Mouse (Mus musculus) intestine, embryonic 15.5 days (tissue): ENCODE measurements at regions not wholly inside any gene's neighbourhood (a gene's known extent, or its start where the extent isn't known, plus 50 kb on each side); places are given as distances from the start of the nearest gene placed in this dataset.
A peak's percentile ranks its signal among the peaks of the same experiment; 100 is the strongest.

Experiments used
- ATAC-seq: fragments of 200-750 bp; cut with Nextera tagmentation; 2 replicates; pipeline ENCODE4 v1.8.0; 2017; ENCODE audit warnings: moderate TSS enrichment, moderate library complexity
- H3K27ac ChIP-seq: fragments of 300-500 bp; sonication (generic); 2 replicates; pipeline ENCODE4 v1.5.1; 2015; ENCODE audit warnings: mild to moderate bottlenecking, inconsistent platforms
- H3K27me3 ChIP-seq: fragments of 300-500 bp; sonication (generic); replicated peaks from 2 replicates; pipeline ENCODE4 v1.6.1; 2015; ENCODE audit warnings: inconsistent platforms
- H3K36me3 ChIP-seq: fragments of 300-500 bp; sonication (generic); 2 replicates; pipeline ENCODE4 v1.6.1; 2015; ENCODE audit warnings: inconsistent platforms
- H3K4me1 ChIP-seq: fragments of 300-500 bp; sonication (generic); replicated peaks from 2 replicates; pipeline ENCODE4 v1.6.1; 2015; ENCODE audit warnings: inconsistent platforms
- H3K4me2 ChIP-seq: fragments of 300-500 bp; sonication (generic); replicated peaks from 2 replicates; pipeline ENCODE4 v1.6.1; 2015; ENCODE audit warnings: mild to moderate bottlenecking, inconsistent platforms
- H3K4me3 ChIP-seq: fragments of 300-500 bp; sonication (generic); replicated peaks from 2 replicates; pipeline ENCODE4 v1.5.1; 2015; ENCODE audit warnings: inconsistent platforms
- H3K9ac ChIP-seq: fragments of 300-500 bp; sonication (generic); 2 replicates; pipeline ENCODE4 v1.6.1; 2015; ENCODE audit warnings: inconsistent platforms
- H3K9me3 ChIP-seq: fragments of 300-500 bp; sonication (generic); 2 replicates; pipeline ENCODE4 v1.6.1; 2016; ENCODE audit warnings: inconsistent platforms
- WGBS: fragments of 180-500 bp; shearing (Covaris S2); methylation state at CpG from one replicate; pipeline ENCODE4 v1.1.7; 2015; 5-methylcytosine and 5-hydroxymethylcytosine counted together

DNA sequence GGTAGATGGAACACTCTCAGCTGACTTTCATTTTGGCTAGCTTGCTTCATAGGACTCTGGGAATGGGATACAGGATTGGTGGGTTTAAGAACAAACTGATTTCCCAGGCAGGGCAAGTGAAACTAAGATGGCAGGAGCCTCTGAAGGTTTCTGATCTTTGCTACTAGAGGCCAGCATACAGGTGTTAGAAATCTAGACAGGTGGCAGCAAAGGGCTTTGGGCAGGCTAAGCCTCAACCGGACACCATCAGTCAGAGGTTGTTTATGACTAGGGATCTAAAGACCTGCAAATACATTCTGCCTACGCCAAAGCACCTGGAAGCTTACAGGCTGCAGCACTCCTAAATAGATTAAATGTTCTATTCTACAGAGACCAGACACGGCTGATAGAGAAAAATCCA is 2233.4 kb downstream of the 4930444P10Rik start:
- H3K36me3 ChIP-seq = no peaks in the 10 kb centered on the region
- H3K4me2 ChIP-seq = no peak overlapping the region
- WGBS = 28% methylated on average over 3 of the region's 3 CpGs
- no peaks in the 10 kb centered on the region for H3K27me3 ChIP-seq
- H3K4me3 ChIP-seq = no peak overlapping the region
- H3K9me3 ChIP-seq = no peaks in the 10 kb centered on the region
- H3K9ac ChIP-seq = no peak overlapping the region
- no peak overlapping the region for H3K27ac ChIP-seq
- no peak for ATAC-seq
- no peaks in the 10 kb centered on the region for H3K4me1 ChIP-seq

DNA sequence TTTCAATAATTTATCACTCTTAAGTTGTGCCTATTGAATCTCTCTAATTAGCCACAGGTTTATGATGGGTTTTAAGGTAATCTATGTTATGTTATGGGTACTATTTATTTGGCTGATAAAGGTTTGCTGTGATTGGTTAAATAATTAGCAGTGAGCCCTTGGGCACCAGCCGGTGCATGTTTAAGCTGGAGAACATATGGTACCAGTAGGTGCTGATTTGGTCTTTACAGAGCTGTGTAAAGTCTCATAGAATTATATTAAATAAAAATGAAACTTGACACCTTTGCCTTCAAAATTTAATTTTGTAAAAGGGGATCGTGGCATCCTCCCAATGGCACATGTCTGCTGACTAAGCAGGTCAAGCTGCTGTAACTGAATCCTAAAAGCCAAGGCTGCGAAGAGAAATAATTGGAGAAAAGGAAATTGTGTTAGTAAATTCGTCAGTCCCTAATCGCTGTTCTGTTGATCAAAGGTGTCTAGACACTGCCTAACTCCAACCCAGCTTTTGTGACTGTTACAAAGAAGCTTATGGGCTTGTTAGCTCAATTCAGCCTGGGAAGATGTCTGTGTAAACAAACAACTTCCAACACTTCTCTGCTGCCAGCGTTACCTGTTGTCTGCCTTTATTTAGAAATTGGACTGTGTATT is 2234.6 kb downstream of the 4930444P10Rik start:
- ATAC-seq = no peak
- no peaks in the 10 kb centered on the region for H3K27me3 ChIP-seq
- no peak overlapping the region for H3K9ac ChIP-seq
- no peak overlapping the region for H3K27ac ChIP-seq
- no peaks in the 10 kb centered on the region for H3K4me1 ChIP-seq
- H3K36me3 ChIP-seq = no peaks in the 10 kb centered on the region
- no peak overlapping the region for H3K4me3 ChIP-seq
- H3K4me2 ChIP-seq = no peak overlapping the region
- WGBS = 58% methylated on average over 6 of the region's 6 CpGs
- H3K9me3 ChIP-seq = no peaks in the 10 kb centered on the region

DNA sequence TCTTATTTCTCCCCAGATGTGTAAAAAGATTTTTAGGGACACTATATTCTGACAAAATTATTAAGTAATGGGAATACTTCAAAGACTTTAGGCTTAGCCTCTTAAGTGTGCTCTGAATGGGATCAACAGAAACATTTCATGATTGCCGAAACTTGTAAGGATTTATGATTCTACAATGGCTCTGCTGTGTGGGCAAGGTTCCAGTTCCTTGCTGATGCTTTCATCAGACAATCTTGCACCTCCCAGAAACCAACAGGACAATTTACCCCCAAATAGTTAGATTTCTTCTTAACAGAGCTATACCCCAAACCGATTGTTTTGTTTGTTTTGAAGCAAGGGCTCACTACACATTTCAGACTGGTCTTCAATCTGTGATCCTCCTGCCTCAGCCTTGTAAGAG is 2236.1 kb downstream of the 4930444P10Rik start:
- Histone ChIP-seq H3K4me2 (no peak overlapping the region), H3K36me3 (no peaks in the 10 kb centered on the region), H3K27me3 (no peaks in the 10 kb centered on the region), H3K4me3 (no peak overlapping the region), H3K9ac (no peak overlapping the region), H3K4me1 (no peaks in the 10 kb centered on the region), H3K9me3 (no peaks in the 10 kb centered on the region), H3K27ac (no peak overlapping the region)
- WGBS = 74% methylated on average over 2 of the region's 2 CpGs
- ATAC-seq = no peak

DNA sequence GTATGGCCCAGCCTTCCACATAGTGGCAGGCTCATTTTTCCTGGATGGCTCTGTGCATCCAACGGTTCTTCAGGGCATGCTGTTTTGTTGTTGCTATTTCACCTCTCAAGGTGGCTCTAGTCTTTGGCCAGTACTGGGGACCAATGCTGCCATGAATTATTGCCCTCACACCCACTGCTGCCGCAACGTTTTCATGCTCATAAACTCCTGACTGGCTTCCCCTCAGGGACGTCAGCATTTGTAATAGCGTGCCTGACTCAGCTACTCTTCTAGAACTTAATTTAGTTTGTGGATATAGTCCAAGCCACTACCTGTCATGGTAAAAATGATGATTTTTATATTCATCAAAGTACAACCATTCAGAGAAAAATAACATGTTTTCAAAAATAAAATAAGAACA is 2242.0 kb downstream of the 4930444P10Rik start:
- 71% methylated on average over 5 of the region's 5 CpGs for WGBS
- Histone ChIP-seq H3K27me3 (no peaks in the 10 kb centered on the region), H3K4me2 (no peak overlapping the region), H3K4me1 (no peaks in the 10 kb centered on the region), H3K9ac (no peak overlapping the region), H3K9me3 (no peaks in the 10 kb centered on the region), H3K27ac (no peak overlapping the region), H3K4me3 (no peak overlapping the region), H3K36me3 (no peaks in the 10 kb centered on the region)
- no peak for ATAC-seq

DNA sequence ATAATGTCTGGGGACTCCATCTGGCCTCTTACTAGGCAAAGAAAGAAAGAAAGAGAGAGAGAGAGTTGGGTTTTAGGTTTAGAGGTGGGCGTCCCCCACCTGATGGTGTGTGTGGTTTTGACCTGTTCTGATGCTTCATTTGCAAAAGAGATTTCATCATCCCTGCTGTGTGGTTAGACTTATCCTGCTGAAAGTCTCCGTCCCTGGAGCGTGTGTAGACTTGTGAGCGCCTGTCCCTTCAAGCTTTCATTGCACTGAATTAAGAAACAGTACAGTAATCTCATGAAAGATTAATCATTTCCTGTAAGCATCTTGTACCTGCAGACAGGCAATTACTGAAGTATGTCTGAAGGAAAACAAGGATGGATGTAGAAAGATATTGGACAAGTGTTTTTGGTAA is 2244.1 kb downstream of the 4930444P10Rik start:
- no peak overlapping the region for H3K4me2 ChIP-seq
- no peaks in the 10 kb centered on the region for H3K9me3 ChIP-seq
- 79% methylated on average over 4 of the region's 4 CpGs for WGBS
- no peaks in the 10 kb centered on the region for H3K27me3 ChIP-seq
- no peak overlapping the region for H3K4me3 ChIP-seq
- H3K27ac ChIP-seq = no peak overlapping the region
- ATAC-seq = no peak
- H3K9ac ChIP-seq = no peak overlapping the region
- no peaks in the 10 kb centered on the region for H3K36me3 ChIP-seq
- no peaks in the 10 kb centered on the region for H3K4me1 ChIP-seq

DNA sequence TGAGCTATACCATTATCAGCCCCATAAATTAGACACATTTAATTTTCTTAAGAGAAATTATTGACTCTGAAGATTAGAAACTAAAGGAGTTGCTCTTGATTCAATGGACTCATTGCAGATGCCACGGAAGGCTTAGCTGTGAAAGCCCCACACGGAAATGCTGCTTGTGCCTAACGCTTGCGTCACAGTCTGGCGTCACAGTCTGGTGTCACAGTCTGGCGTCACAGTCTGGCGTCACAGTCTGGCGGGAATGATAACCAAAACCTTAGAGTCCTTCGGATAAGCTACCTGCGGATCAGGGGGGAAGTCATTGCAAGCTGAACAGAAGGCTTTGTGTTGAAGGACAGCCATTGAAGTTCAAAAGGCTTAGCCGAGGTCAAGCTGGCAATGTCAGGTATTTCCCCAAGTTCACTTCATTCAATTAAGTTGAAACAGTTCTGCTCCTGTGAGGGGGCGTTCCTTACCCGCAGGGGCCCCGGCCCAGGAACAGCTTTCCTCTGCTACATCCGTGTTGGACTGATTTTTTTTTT is 2246.7 kb downstream of the 4930444P10Rik start:
- Histone ChIP-seq H3K27me3 (no peaks in the 10 kb centered on the region), H3K4me3 (no peak overlapping the region), H3K9ac (no peak overlapping the region), H3K4me2 (no peak overlapping the region), H3K4me1 (no peaks in the 10 kb centered on the region), H3K27ac (no peak overlapping the region), H3K9me3 (no peaks in the 10 kb centered on the region), H3K36me3 (no peaks in the 10 kb centered on the region)
- no peak for ATAC-seq
- 73% methylated on average over 15 of the region's 15 CpGs for WGBS

DNA sequence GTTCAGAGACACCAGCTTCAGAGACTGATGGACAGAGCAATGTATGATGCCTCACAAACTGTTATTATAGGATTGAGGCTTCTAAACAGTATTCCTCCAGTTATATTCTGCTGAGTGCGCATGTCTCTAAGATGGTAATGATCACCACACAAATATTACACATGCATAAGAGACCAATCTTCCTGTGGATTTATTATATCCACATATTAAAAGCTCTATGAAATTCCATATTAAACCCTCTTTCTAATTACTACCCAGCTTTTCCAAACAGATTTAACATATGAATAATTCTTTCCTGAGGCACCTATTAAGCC is 2252.9 kb downstream of the 4930444P10Rik start:
- no peaks in the 10 kb centered on the region for H3K27me3 ChIP-seq
- H3K36me3 ChIP-seq = no peaks in the 10 kb centered on the region
- ATAC-seq = no peak
- H3K9ac ChIP-seq = no peak overlapping the region
- no peaks in the 10 kb centered on the region for H3K9me3 ChIP-seq
- no peak overlapping the region for H3K4me3 ChIP-seq
- no peak overlapping the region for H3K4me2 ChIP-seq
- H3K4me1 ChIP-seq = no peaks in the 10 kb centered on the region
- no peak overlapping the region for H3K27ac ChIP-seq
- 97% methylated on average over 1 of the region's 1 CpGs for WGBS

DNA sequence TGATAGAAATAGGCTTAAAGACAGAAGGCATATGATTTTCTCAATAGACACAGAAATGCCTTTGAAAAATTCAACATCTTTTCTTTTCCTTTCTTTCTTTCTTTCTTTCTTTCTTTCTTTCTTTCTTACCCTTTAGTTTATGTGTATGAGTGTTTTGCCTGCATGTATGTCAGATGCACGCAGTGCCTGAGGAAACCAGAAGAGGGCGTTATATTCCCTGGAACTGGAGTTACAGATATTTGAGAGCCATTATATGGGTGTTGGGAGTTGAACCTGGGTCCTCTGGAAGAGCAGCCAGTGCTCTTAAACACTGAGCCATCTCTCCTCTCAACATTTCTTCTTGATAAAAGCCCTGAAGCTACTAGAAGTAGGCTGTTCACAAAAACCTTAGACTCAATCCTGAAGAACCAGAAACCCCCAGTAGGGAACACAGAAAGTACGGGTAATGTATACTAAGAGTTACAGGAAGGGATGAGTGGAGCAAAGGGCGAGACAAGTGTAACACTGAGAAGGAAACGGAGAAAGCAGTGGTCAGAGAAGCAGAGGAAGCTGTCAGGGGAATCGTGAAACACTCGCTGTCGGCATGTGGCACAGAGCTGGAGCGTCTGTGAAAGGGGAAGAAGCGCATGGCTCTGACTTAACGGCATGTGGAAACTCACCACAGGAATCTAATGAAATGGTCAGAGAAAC is 2253.4 kb downstream of the 4930444P10Rik start:
- Histone ChIP-seq H3K27ac (no peak overlapping the region), H3K4me1 (no peaks in the 10 kb centered on the region), H3K9me3 (no peaks in the 10 kb centered on the region), H3K4me2 (no peak overlapping the region), H3K36me3 (no peaks in the 10 kb centered on the region), H3K4me3 (no peak overlapping the region), H3K9ac (no peak overlapping the region), H3K27me3 (no peaks in the 10 kb centered on the region)
- 62% methylated on average over 11 of the region's 11 CpGs for WGBS
- no peak for ATAC-seq

DNA sequence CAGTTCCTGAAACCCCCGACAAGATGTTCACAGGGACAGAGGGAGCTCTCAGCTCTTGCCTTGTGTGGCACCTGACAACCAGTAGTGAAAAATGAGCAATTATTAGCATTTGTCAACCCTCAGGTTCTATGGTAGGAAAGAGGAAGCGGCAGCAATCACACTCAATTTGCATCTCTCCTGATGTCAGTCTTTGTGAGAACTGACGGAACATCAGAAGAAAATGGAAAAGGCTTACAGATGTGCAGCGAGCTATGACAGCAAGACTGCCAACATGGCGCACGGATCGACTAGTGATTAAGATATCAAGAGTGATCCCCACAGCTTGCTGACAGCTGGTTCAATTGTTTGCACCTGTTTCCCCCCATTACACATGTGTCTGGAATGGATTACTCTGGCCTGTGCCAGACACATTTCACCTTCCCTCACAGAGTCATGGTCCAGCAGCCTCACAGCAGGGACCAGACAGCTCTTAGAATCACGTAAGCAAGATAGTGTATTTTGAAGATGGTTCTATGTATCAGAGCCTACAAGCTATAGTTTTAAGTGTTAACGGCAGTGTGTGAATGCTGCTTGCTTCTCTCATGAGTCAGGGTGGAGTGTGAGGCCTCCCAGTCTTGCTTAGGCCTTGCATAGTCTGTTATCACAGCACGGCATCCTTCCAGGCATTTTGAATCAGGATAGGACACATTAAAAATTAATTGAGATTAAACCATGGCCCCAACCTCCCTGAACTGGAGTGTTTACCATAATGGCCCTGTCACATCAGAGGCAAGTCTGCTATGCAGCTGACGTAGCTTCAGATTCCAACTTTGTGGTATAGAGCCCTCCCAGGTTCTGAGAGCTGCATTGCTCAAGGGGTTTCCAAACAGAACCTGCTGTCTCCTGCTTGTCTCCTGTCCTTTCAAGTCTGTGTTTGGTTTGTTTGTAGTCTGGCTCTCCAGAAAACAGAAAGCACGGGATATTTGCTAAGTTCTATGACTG is 2258.0 kb downstream of the 4930444P10Rik start:
- no peak overlapping the region for H3K27ac ChIP-seq
- H3K27me3 ChIP-seq = no peaks in the 10 kb centered on the region
- no peaks in the 10 kb centered on the region for H3K9me3 ChIP-seq
- H3K9ac ChIP-seq = no peak overlapping the region
- ATAC-seq = no peak
- no peak overlapping the region for H3K4me3 ChIP-seq
- no peaks in the 10 kb centered on the region for H3K4me1 ChIP-seq
- 81% methylated on average over 12 of the region's 12 CpGs for WGBS
- H3K36me3 ChIP-seq = no peaks in the 10 kb centered on the region
- H3K4me2 ChIP-seq = no peak overlapping the region

DNA sequence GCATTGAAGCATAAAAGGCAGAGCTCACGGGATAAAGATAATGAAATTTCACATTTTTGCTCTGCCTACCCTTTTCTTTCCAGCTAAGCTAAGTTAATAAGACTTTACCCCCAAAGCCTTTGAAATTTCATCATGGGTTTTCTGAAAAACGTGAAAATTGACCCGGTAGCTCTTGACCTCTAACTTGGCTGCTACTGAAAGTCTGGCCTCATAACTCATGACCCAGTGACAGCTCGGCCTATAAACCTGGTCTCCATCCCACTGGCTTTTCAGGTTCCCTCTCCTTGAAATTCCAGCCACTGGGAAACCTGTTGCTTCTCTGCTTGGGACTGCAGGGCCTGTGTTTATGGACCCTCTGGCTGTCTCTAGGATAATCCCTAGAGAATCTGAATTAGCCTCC is 2285.3 kb downstream of the 4930444P10Rik start:
- Histone ChIP-seq H3K4me2 (no peak overlapping the region), H3K9ac (no peak overlapping the region), H3K4me1 (no peaks in the 10 kb centered on the region), H3K9me3 (no peaks in the 10 kb centered on the region), H3K27me3 (no peaks in the 10 kb centered on the region), H3K4me3 (no peak overlapping the region), H3K36me3 (no peaks in the 10 kb centered on the region), H3K27ac (no peak overlapping the region)
- 45% methylated on average over 4 of the region's 4 CpGs for WGBS
- ATAC-seq = no peak

DNA sequence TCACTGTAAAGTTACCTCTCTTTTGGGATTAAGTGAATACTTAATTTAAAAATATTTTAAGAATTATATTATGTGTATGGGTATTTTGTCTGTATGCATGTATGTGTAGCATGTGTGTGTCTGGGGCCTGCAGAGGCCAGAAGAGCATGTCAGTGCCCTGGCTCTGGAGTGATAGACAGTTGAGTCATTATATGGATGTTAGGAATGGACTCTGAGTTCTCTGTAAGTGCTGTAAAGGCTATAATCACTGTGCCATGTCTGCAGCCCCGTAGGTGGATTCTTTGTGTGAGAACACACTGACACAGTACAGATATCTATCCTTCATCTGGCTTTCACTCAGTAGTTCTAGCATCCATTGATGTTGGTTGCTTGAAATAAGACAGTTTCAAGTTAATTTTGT is 2292.7 kb downstream of the 4930444P10Rik start:
- Histone ChIP-seq H3K27me3 (no peaks in the 10 kb centered on the region), H3K9ac (no peak overlapping the region), H3K27ac (no peak overlapping the region), H3K4me1 (no peaks in the 10 kb centered on the region), H3K4me2 (no peak overlapping the region), H3K36me3 (no peaks in the 10 kb centered on the region), H3K9me3 (no peaks in the 10 kb centered on the region), H3K4me3 (no peak overlapping the region)
- 69% methylated on average over 1 of the region's 1 CpGs for WGBS
- ATAC-seq = no peak

DNA sequence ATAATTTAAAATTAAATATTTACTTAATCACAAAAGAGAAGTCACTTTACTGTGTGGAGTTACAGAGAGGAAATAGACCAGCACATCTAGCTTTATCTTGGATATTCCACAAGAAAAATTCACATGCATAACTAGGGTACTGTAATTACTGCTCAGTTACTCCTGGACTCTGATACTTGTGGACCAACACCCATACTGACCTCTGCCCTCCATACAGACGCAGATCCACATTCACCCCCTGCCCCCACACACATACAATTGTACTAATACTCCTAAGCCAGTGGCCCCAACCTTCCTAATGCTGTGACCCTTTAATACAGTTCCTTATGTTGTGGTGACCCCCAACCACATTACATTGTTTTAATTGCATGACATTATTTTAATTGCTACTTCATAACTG is 2294.3 kb downstream of the 4930444P10Rik start:
- no peaks in the 10 kb centered on the region for H3K36me3 ChIP-seq
- no peak overlapping the region for H3K27ac ChIP-seq
- no peaks in the 10 kb centered on the region for H3K27me3 ChIP-seq
- H3K9ac ChIP-seq = no peak overlapping the region
- 68% methylated on average over 1 of the region's 1 CpGs for WGBS
- H3K4me2 ChIP-seq = no peak overlapping the region
- peak; percentile 73 for ATAC-seq
- H3K9me3 ChIP-seq = no peaks in the 10 kb centered on the region
- H3K4me3 ChIP-seq = no peak overlapping the region
- H3K4me1 ChIP-seq = no peaks in the 10 kb centered on the region
